Mouse (Mus musculus): ENCODE measurements around the gene Reg3b. TPM values are rescaled to one million over a fixed set of nuclear protein-coding genes. Genes with fewer than 3 reads are reported as not detected.

Gene Reg3b
- polyA plus RNA-seq, 1 experiment from 2014 or later = not detected

Other genes with a start within 250 kb of the Reg3b start
- gene Reg3d, start 8.2 kb downstream of the Reg3b start, polyA plus RNA-seq (2015; fragmentation: Nextera tagmentation; extraction: Ambion mirVana) = not detected in 2 replicates
- gene Reg3a, start 10.1 kb downstream of the Reg3b start, polyA plus RNA-seq (2015; fragmentation: Nextera tagmentation; extraction: Ambion mirVana) = not detected in 2 replicates
- not detected in 2 replicates for gene Reg2, start 25.0 kb downstream of the Reg3b start, polyA plus RNA-seq (2015; fragmentation: Nextera tagmentation; extraction: Ambion mirVana)
- gene Reg1, start 52.1 kb downstream of the Reg3b start, polyA plus RNA-seq (2015; fragmentation: Nextera tagmentation; extraction: Ambion mirVana) = not detected in 2 replicates
- gene Reg3g, start 98.2 kb downstream of the Reg3b start, polyA plus RNA-seq (2015; fragmentation: Nextera tagmentation; extraction: Ambion mirVana) = not detected in 2 replicates

All from limb, embryonic 13.5 days (tissue).